Mouse (Mus musculus) hindbrain, embryonic 11.5 days (tissue): ENCODE measurements around the gene Sim1. TPM values are rescaled to one million over a fixed set of nuclear protein-coding genes. Genes with fewer than 3 reads are reported as not detected.

Source experiments
- ATAC-seq: fragments of 200-750 bp; cut with Nextera tagmentation; 2 replicates; pipeline ENCODE4 v1.8.0; 2017; ENCODE audit warnings: mild to moderate bottlenecking, moderate TSS enrichment, moderate library complexity; ENCODE audit not compliant: low FRiP score
- DNase-seq: peaks from one replicate; pipeline ENCODE4 v3.0.0-alpha.2; 2015; ENCODE audit warnings: low spot score
- H3K27ac ChIP-seq: fragments of 300-500 bp; sonication (generic); 2 replicates; pipeline ENCODE4 v1.5.1; 2014; ENCODE audit warnings: mild to moderate bottlenecking, low read depth, low read length
- H3K27me3 ChIP-seq: fragments of 300-500 bp; sonication (generic); 2 replicates; pipeline ENCODE4 v1.6.1; 2014; ENCODE audit warnings: mild to moderate bottlenecking, low read length, moderate library complexity, mixed read lengths; ENCODE audit not compliant: control insufficient read depth, insufficient read depth
- H3K36me3 ChIP-seq: fragments of 300-500 bp; sonication (generic); 2 replicates; pipeline ENCODE4 v1.6.1; 2014; ENCODE audit warnings: mild to moderate bottlenecking, low read length, moderate library complexity, mixed read lengths; ENCODE audit not compliant: control insufficient read depth, insufficient read depth
- H3K4me1 ChIP-seq: fragments of 300-500 bp; sonication (generic); replicated peaks from 2 replicates; pipeline ENCODE4 v1.6.1; 2014; ENCODE audit warnings: low read length, mixed read lengths; ENCODE audit not compliant: control insufficient read depth, insufficient read depth
- H3K4me2 ChIP-seq: fragments of 300-500 bp; sonication (generic); replicated peaks from 2 replicates; pipeline ENCODE4 v1.6.1; 2014; ENCODE audit warnings: mild to moderate bottlenecking, low read depth, low read length
- H3K4me3 ChIP-seq: fragments of 300-500 bp; sonication (generic); 2 replicates; pipeline ENCODE4 v1.5.1; 2014; ENCODE audit warnings: low read depth, low read length
- H3K9ac ChIP-seq: fragments of 300-500 bp; sonication (generic); 2 replicates; pipeline ENCODE4 v1.6.1; 2014; ENCODE audit warnings: low read depth, low read length
- H3K9me3 ChIP-seq: fragments of 300-500 bp; sonication (generic); 2 replicates; pipeline ENCODE4 v1.6.1; 2016; ENCODE audit warnings: low read length; ENCODE audit not compliant: control insufficient read depth
- WGBS: fragments of 180-500 bp; shearing (Covaris S2); extraction: QIAGEN DNeasy Blood & Tissue Kit; methylation state at CpG from one replicate; pipeline ENCODE4 v1.1.7; 2014; 5-methylcytosine and 5-hydroxymethylcytosine counted together
- polyA plus RNA-seq: library from polyadenylated mRNA; unstranded; fragments of >200 nt; fragmentation: Nextera tagmentation; extraction: Ambion mirVana; gene quantifications from 2 replicates; pipeline ENCODE4 v1.2.1, GENCODE M21; 2014

Gene Sim1
- polyA plus RNA-seq, result 0.90 and 1.1 TPM in 2 replicates

DNA sequence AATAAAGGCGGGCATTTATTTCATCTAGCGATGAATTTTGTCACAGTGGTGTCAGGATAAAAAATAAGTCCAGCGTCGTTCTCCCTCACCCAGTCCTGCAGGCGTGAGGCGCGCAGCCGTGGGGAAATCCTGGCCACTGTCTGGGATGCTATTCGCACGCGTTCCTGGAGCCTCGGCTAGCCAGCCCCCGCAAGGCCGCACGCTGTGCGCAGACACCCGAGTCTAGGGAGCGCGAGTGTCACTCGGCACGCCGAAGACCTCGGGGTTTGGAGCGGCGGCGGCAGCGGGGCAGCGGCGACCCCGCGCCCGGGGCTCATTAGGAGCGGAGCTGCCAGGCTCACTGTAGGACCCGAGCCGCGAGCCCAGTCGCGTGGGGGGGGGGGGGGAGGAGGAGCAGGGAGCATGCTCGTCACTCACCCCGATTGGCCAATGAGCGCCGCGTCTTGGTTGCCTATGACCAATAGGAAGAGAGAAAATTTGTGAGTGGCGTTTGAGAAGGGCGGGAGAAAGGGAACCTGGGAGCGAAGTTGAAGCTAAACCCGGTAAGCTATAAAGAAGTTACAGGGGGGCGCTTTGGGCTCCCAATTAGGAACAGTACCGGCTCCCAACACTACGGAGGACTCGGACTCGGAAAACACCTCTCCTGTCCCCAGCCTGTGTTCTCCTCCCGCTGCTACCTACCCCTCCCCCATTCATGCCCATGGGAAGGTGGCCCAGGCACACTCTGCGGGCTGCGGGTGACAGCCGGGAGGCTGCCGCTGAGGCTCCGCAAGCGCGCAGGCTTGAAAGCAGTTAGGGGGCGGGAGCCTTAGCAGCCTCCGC is at the start of gene Sim1:
Gene Sim1 (plus strand): TSS at position 585 of the 822 bp plus-strand sequence.
- ATAC-seq (peak; percentile 97), DNase-seq (peak; percentile 88)
- under 1% methylated on average over 59 of the region's 62 CpGs for WGBS
- Histone ChIP-seq H3K4me1 (0 out of 2 replicates have a peak, but pooled peaks cover 8% of the 10 kb centered on the region), H3K27ac (no peak within 1 kb of the TSS), H3K4me3 (peak within 1 kb of the TSS; percentile 45), H3K36me3 (no peaks in the 10 kb centered on the region), H3K4me2 (peak within 1 kb of the TSS; percentile 87), H3K9ac (no peak within 1 kb of the TSS), H3K27me3 (peaks cover 74% of the 10 kb centered on the region), H3K9me3 (no peaks in the 10 kb centered on the region)

DNA sequence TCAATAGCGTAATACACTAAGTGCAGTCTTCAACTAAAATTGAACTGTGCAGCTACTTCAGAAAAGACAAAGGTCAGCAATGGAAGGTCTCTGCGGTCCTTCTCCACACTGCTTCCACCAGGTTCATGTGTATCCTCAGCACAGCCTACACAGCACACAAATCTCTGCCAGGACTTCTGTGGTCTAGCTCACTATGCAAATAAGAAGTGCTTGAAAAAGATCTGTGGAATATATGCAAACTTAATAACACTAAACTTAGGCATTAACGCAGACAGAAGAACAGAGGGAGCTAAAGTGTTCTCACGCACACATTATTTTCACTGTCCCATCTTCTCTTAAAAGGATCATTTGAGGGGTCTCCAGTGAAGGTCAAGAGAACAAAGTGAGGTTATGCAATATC is 26.4 kb upstream of the Sim1 start:
- no peaks in the 10 kb centered on the region for H3K27me3 ChIP-seq
- H3K4me3 ChIP-seq, result no peak overlapping the region
- ATAC-seq (no peak), DNase-seq (no peak)
- H3K27ac ChIP-seq, result no peak overlapping the region
- no peaks in the 10 kb centered on the region for H3K4me1 ChIP-seq
- no peaks in the 10 kb centered on the region for H3K9me3 ChIP-seq
- H3K9ac ChIP-seq, result no peak overlapping the region
- no peak overlapping the region for H3K4me2 ChIP-seq
- 84% methylated on average over 4 of the region's 4 CpGs for WGBS
- H3K36me3 ChIP-seq, result no peaks in the 10 kb centered on the region

DNA sequence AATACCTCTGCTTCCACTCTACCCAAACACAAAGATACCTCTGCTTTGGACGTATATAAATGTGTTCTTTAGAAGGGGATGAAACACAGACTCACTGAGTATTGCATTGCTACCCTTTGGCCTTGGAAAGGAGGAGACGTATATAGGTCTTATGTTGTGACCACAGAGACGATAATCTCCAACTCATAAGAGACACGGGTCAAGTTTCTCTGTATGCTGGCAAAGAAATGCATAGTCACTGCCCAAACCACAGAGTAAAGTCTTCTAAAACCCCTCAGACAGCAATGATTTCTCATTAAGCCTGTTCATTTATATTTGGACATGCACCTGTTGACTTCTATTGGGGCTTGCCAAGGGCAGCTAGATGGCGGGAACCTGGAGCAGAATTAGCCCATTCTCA is 17.6 kb upstream of the Sim1 start:
- Histone ChIP-seq H3K4me3 (no peak overlapping the region), H3K27me3 (no peaks in the 10 kb centered on the region), H3K4me1 (no peaks in the 10 kb centered on the region), H3K9me3 (no peaks in the 10 kb centered on the region), H3K36me3 (no peaks in the 10 kb centered on the region), H3K27ac (no peak overlapping the region), H3K9ac (no peak overlapping the region), H3K4me2 (no peak overlapping the region)
- WGBS, result 92% methylated on average over 5 of the region's 5 CpGs
- DNase-seq (no peak), ATAC-seq (no peak)

DNA sequence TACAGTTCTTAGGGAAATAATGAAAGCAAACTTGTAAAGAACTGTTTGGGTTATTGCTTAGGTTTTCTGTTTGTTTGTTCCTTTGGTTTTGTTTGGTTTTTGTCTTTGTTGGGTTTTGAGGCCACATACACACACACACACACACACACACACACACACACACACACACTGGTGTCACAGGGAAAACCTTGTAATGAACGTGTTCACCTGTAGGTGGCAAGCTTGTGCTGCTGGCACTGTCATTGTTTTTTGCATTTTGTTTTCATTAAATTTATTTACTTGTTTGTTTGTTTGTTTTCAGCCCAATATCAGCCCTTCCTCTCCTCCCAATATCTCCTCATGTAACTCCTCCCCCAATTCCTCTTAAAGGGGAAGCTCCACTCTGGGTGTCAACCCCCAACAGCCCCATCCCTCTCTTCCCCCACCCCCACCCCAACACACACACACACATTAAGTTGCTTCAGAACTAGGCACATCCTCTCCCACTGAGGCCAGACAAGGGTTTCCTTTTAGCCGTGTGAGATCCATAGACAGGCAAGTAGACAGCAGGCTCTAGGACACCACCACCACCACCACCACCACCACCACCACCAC is 13.0 kb upstream of the Sim1 start:
- Histone ChIP-seq H3K27ac (no peak overlapping the region), H3K4me2 (no peak overlapping the region), H3K9ac (no peak overlapping the region), H3K4me3 (no peak overlapping the region), H3K4me1 (no peaks in the 10 kb centered on the region), H3K9me3 (no peaks in the 10 kb centered on the region), H3K36me3 (no peaks in the 10 kb centered on the region), H3K27me3 (no peaks in the 10 kb centered on the region)
- 13% methylated on average over 2 of the region's 2 CpGs for WGBS
- peak; percentile 45; the same call in 1 of the 2 replicates for ATAC-seq
- DNase-seq, result peak; percentile 43

DNA sequence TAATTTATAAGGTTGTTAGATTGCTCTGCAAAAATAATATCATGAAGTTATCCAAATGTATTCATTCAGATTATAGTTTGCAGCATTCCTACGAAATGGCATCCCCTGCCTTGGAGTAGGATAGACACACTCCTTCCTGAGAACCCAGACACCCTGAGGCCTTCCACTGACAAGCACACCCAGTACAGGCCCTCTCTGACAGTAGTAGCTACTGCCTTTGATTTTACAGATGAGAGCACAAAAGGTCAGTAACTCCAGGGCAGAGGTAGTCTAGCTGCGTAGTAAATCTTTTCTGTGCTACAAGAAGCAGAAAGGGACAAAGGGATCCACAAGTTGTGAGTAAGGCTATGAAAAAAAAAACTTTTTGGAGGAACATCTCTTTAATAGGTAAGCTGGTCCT is 12.2 kb upstream of the Sim1 start:
- Histone ChIP-seq H3K9ac (no peak overlapping the region), H3K27ac (no peak overlapping the region), H3K9me3 (no peaks in the 10 kb centered on the region), H3K4me3 (no peak overlapping the region), H3K4me1 (no peaks in the 10 kb centered on the region), H3K27me3 (no peaks in the 10 kb centered on the region), H3K36me3 (no peaks in the 10 kb centered on the region), H3K4me2 (no peak overlapping the region)
- ATAC-seq (no peak), DNase-seq (no peak)
- WGBS, result 83% methylated on average over 2 of the region's 2 CpGs

DNA sequence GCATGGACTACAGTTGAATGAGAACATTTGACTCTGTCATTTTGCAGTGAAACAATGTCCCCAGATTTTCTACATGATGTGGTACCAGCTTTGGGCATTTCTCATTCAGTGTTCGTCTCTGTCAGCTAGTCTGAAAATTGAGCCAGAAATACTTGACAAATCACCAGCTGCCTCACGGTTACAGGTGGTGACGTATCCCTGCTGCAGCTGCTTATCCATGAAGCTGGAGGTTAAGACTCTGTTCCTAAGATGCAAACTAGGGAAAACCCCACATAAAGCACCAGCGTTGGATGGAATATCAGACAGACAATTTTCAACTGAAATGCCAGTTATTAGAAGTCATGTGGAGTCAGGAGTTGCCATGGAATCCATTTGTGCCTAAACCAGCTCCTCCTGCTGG is 8.2 kb upstream of the Sim1 start:
- peaks cover 17% of the 10 kb centered on the region for H3K27me3 ChIP-seq
- DNase-seq (no peak), ATAC-seq (no peak)
- H3K36me3 ChIP-seq, result no peaks in the 10 kb centered on the region
- H3K4me3 ChIP-seq, result no peak overlapping the region
- H3K4me2 ChIP-seq, result no peak overlapping the region
- H3K27ac ChIP-seq, result no peak overlapping the region
- H3K9ac ChIP-seq, result no peak overlapping the region
- no peaks in the 10 kb centered on the region for H3K9me3 ChIP-seq
- H3K4me1 ChIP-seq, result no peaks in the 10 kb centered on the region
- WGBS, result 68% methylated on average over 4 of the region's 4 CpGs

DNA sequence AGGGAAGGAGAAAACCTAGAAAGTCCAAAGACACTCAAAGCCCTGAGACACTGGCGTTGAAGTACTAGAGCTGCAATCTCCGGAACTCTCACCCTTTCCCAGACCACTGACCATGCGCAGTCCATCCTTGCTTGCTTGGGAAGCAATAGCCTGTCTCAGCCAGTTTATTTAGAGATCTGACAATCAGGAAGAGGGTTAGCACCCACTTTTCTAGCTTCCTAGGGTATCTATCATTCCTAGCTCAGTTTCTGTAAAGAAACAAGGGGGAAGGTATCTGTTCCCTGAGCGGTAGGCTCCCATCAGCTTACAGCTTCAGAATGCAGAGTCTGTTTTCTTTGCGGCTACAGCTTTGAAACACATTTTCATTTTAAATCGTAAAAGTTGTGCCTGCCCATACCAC is 3.9 kb upstream of the Sim1 start:
- 9% methylated on average over 6 of the region's 6 CpGs for WGBS
- H3K36me3 ChIP-seq, result no peaks in the 10 kb centered on the region
- 0 out of 2 replicates have a peak, but pooled peaks cover 8% of the 10 kb centered on the region for H3K4me1 ChIP-seq
- H3K9me3 ChIP-seq, result no peaks in the 10 kb centered on the region
- H3K4me2 ChIP-seq, result no peak overlapping the region
- peak; percentile 9 for DNase-seq
- H3K9ac ChIP-seq, result no peak overlapping the region
- no peak for ATAC-seq
- no peak overlapping the region for H3K4me3 ChIP-seq
- H3K27me3 ChIP-seq, result peaks cover 54% of the 10 kb centered on the region
- H3K27ac ChIP-seq, result no peak overlapping the region

DNA sequence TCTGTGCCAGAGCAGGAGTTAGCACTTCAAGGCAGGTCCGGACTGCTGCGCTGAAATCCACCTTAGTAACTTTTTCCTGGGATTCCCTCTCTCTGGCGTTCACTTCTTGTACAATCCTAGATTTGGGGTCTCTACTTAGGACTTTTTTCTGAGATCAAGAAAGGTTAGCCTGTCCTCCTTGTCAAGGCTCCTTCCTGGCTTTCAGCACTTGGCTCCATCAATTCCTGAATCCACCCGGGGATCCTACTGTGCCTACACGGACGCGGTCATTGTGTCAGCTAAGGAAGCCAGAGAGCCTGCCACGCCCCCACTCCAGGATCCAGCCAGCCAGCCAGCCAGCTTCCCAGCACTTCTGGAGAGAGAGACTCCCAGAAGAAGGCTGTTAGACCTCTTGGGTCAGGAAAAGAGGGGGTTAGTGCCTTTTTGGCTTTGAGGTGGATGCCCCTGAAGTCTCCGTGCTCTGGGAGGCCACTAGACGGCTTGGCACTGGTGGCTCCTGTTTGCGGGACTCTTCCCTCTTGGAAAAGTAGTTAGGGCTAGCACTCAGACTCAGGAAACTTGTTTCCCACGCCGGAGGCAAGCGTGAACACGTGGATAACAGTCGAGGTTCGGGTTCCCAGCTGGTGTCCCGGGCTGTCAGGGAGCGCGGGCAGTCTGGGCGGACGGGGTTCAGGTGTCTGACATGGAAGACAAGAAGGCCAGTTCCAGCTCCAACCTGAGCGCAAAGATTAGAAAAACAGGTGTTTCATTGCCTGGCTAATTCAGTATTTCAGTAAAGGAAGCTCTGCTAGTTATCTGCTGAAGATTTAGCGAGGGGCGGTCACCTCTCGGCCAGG is 2.5 kb upstream of the Sim1 start:
- Histone ChIP-seq H3K9ac (no peak overlapping the region), H3K9me3 (no peaks in the 10 kb centered on the region), H3K27ac (no peak overlapping the region), H3K4me1 (0 out of 2 replicates have a peak, but pooled peaks cover 8% of the 10 kb centered on the region), H3K4me3 (no peak overlapping the region), H3K36me3 (no peaks in the 10 kb centered on the region), H3K4me2 (no peak overlapping the region), H3K27me3 (peaks cover 64% of the 10 kb centered on the region)
- ATAC-seq (no peak), DNase-seq (peak; percentile 57)
- WGBS, result under 1% methylated on average over 26 of the region's 26 CpGs
